ENCODE assay signal across 25 mouse cellular contexts in genomic region chr4:35120575-35120974, GRCm38 (mm10). TPM values are rescaled to one million over a fixed set of nuclear protein-coding genes. Genes with fewer than 3 reads are reported as not detected.
DNase-seq lines count a peak whose midpoint lies in the region; ATAC-seq and TF ChIP-seq lines count a peak whose summit lies in the region.
"Had no signal": no experiment of that assay in that cellular context is flagged by ENCODE, and none has a peak within 500 bp of the region (broad histone marks: within the 10 kb centered on the region; RNA-seq: fewer than 3 reads in every experiment).

No protein-coding gene starts in this region.

- H3K9ac ChIP-seq in forebrain, embryonic 14.5 days (ENCODE audit: low read length), result no peak overlapping the region
- H3K9ac ChIP-seq in forebrain, embryonic 16.5 days (replicated peaks; ENCODE audit: low read depth, low read length), result no peak overlapping the region
- peak overlapping the region; percentile 41 for H3K9ac ChIP-seq in CH12.LX (ENCODE audit: insufficient read depth, low read depth)
- no peak overlapping the region for H3K9ac ChIP-seq in midbrain, embryonic 16.5 days (ENCODE audit: low read depth, low read length)

- H3K36me3 ChIP-seq in forebrain, embryonic 14.5 days (ENCODE audit: control insufficient read depth, insufficient read depth, low read length), result no peaks in the 10 kb centered on the region
- no peaks in the 10 kb centered on the region for H3K36me3 ChIP-seq in forebrain, embryonic 16.5 days (ENCODE audit: control insufficient read depth, insufficient read depth)
- peaks cover 0 to 9% of the 10 kb centered on the region in 2 experiments for H3K36me3 ChIP-seq in CH12.LX (replicated peaks in 1 of 2; ENCODE audit: control insufficient read depth in 1 of 2, insufficient read depth in 1 of 2, low read length in 1 of 2)
- no peaks in the 10 kb centered on the region for H3K36me3 ChIP-seq in midbrain, embryonic 16.5 days (ENCODE audit: control insufficient read depth, insufficient read depth, low read length)
- H3K36me3 ChIP-seq: G1E had no signal

- dilution Hi-C loops in CH12.LX (cut with MboI; ENCODE audit: extremely low pct_ligation_motif_present, extremely low pct_unique_long_range_greater_than_20kb, low sequenced_read_pairs), result no loop called here

- no peak for TF ChIP-seq CTCF in CH12.LX (conservative IDR thresholded peaks at IDR 0.05 in 1 of 2, IDR thresholded peaks at IDR 0.05 in 1 of 2; ENCODE audit: low read depth in 2 of 2, low read length in 2 of 2)

- DNase-seq in forebrain, embryonic 14.5 days (ENCODE audit: low spot score), result no peak
- no peak for DNase-seq in CH12.LX (ENCODE audit: extremely low read depth)
- DNase-seq: adrenal gland, adult 2 months; adrenal gland, adult 8-10 months; adrenal gland, postnatal 10 days; adrenal gland, postnatal 14 days; adrenal gland, postnatal 25 days; adrenal gland, postnatal 36 days; B cell, adult 2 months; cerebellum, adult 11 months; cerebellum, adult 11-12 months; cerebellum, adult 18-20 months; cerebellum, adult 2 months had no signal

- H3K4me1 ChIP-seq in forebrain, embryonic 14.5 days (ENCODE audit: control insufficient read depth, insufficient read depth, low read length), result peaks cover 16% of the 10 kb centered on the region
- H3K4me1 ChIP-seq in forebrain, embryonic 16.5 days (replicated peaks; ENCODE audit: control insufficient read depth, insufficient read depth, low read length), result peaks cover 25% of the 10 kb centered on the region
- H3K4me1 ChIP-seq in CH12.LX (ENCODE audit: control insufficient read depth in 1 of 2, insufficient read depth in 2 of 2), result peaks cover 28 to 80% of the 10 kb centered on the region in 2 experiments
- H3K4me1 ChIP-seq in midbrain, embryonic 16.5 days (ENCODE audit: control insufficient read depth, insufficient read depth, low read length), result peaks cover 24% of the 10 kb centered on the region

- H3K4me2 ChIP-seq in forebrain, embryonic 14.5 days (ENCODE audit: low read length), result peak overlapping the region; percentile 34; the same call in 1 of the 2 replicates
- H3K4me2 ChIP-seq in forebrain, embryonic 16.5 days (ENCODE audit: low read length), result no peak overlapping the region; the same call in 1 of the 2 replicates
- H3K4me2 ChIP-seq in CH12.LX (ENCODE audit: insufficient read depth, low read depth, poor library complexity, severe bottlenecking), result peak overlapping the region; percentile 99
- no peak overlapping the region for H3K4me2 ChIP-seq in midbrain, embryonic 16.5 days (ENCODE audit: low read length)

- no peak for ATAC-seq in forebrain, embryonic 14.5 days
- ATAC-seq in forebrain, embryonic 16.5 days, result no peak
- ATAC-seq in midbrain, embryonic 16.5 days, result no peak
- ATAC-seq: activated CD4-positive, CD25-positive, alpha-beta regulatory T cell, adult 4 months; CD4-positive, CD25-positive, alpha-beta regulatory T cell, adult 4 months; Patski had no signal

- in situ Hi-C loops in CH12.LX (cut with MboI; ENCODE audit: low pct_ligation_motif_present, low pct_unique_long_range_greater_than_20kb, low sequenced_read_pairs), result no loop called here

- no peak overlapping the region for H3K27ac ChIP-seq in forebrain, embryonic 14.5 days (ENCODE audit: low read depth, low read length)
- no peak overlapping the region for H3K27ac ChIP-seq in forebrain, embryonic 16.5 days (ENCODE audit: low read length)
- peak overlapping the region; percentile 54 for H3K27ac ChIP-seq in CH12.LX (ENCODE audit: insufficient read depth, low read depth)
- H3K27ac ChIP-seq in midbrain, embryonic 16.5 days (ENCODE audit: low read length), result no peak overlapping the region

- no peak for TF ChIP-seq POLR2A in CH12.LX (IDR thresholded peaks at IDR 0.05; ENCODE audit: low read depth, low read length)

- peak; percentile 43; the same call in 1 of the 2 replicates for TF ChIP-seq EP300 in CH12.LX (IDR thresholded peaks at IDR 0.05; ENCODE audit: low read length)

- H3K9me3 ChIP-seq in forebrain, embryonic 14.5 days (replicated peaks; ENCODE audit: control insufficient read depth, low read length), result no peaks in the 10 kb centered on the region
- H3K9me3 ChIP-seq in forebrain, embryonic 16.5 days (ENCODE audit: control insufficient read depth, low read length), result no peaks in the 10 kb centered on the region
- H3K9me3 ChIP-seq in CH12.LX (replicated peaks; ENCODE audit: low read length), result peaks cover 5% of the 10 kb centered on the region
- no peaks in the 10 kb centered on the region for H3K9me3 ChIP-seq in midbrain, embryonic 16.5 days (replicated peaks; ENCODE audit: control insufficient read depth, low read length, poor library complexity, severe bottlenecking)
- H3K9me3 ChIP-seq: G1E had no signal

- peaks cover 26% of the 10 kb centered on the region for H3K79me2 ChIP-seq in CH12.LX (replicated peaks; ENCODE audit: control insufficient read depth, extremely low read depth, insufficient read depth, poor library complexity, severe bottlenecking)

- 56% methylated on average over 8 of the region's 8 CpGs for WGBS in forebrain, embryonic 14.5 days
- 64% methylated on average over 8 of the region's 8 CpGs for WGBS in forebrain, embryonic 16.5 days
- 82% methylated on average over 8 of the region's 8 CpGs for WGBS in midbrain, embryonic 16.5 days

- no peaks in the 10 kb centered on the region for H3K27me3 ChIP-seq in forebrain, embryonic 14.5 days (replicated peaks; ENCODE audit: control insufficient read depth, insufficient read depth, low read length)
- no peaks in the 10 kb centered on the region for H3K27me3 ChIP-seq in forebrain, embryonic 16.5 days (replicated peaks; ENCODE audit: control insufficient read depth, insufficient read depth, low read length)
- H3K27me3 ChIP-seq in CH12.LX (replicated peaks), result no peaks in the 10 kb centered on the region
- no peaks in the 10 kb centered on the region for H3K27me3 ChIP-seq in midbrain, embryonic 16.5 days (ENCODE audit: control insufficient read depth, insufficient read depth, low read depth, low read length)
- H3K27me3 ChIP-seq: Patski had no signal

- no peak overlapping the region for H3K4me3 ChIP-seq in forebrain, embryonic 14.5 days (ENCODE audit: low read depth, low read length)
- no peak overlapping the region for H3K4me3 ChIP-seq in forebrain, embryonic 16.5 days (replicated peaks; ENCODE audit: low read length)
- H3K4me3 ChIP-seq in CH12.LX (replicated peaks in 1 of 3; ENCODE audit: low read depth in 2 of 3, low read length in 2 of 3, poor library complexity in 1 of 3), result no peak overlapping the region
- no peak overlapping the region for H3K4me3 ChIP-seq in midbrain, embryonic 16.5 days (ENCODE audit: low read depth, low read length)

- TF ChIP-seq RAD21 in CH12.LX (IDR thresholded peaks at IDR 0.05; ENCODE audit: low read depth, low read length), result no peak

TF ChIP-seq in CH12.LX, 34 proteins besides CTCF, POLR2A, EP300 and RAD21:
- TF ChIP-seq TBP (conservative IDR thresholded peaks at IDR 0.05; ENCODE audit: low read depth, low read length), result 0 out of 2 replicates have a peak, but pooled peaks have one; percentile 24
- TF ChIP-seq ZNF384 (IDR thresholded peaks at IDR 0.05; ENCODE audit: low read depth, low read length), result peak; percentile 93
- no peak for TF ChIP-seq BHLHE40 (IDR thresholded peaks at IDR 0.05; ENCODE audit: low read depth, low read length)
- no peak for TF ChIP-seq UBTF (IDR thresholded peaks at IDR 0.05; ENCODE audit: low read depth, low read length)
- no peak for TF ChIP-seq JUN (IDR thresholded peaks at IDR 0.05; ENCODE audit: insufficient read depth, low read depth, low read length)
- no peak for TF ChIP-seq SMC3 (IDR thresholded peaks at IDR 0.05; ENCODE audit: low read depth, low read length)
- peak; percentile 13; the same call in 1 of the 2 replicates for TF ChIP-seq MYC (IDR thresholded peaks at IDR 0.05; ENCODE audit: low read depth, low read length)
- no peak for TF ChIP-seq ETS1 (conservative IDR thresholded peaks at IDR 0.05; ENCODE audit: low read depth, low read length)
- TF ChIP-seq IRF4 (IDR thresholded peaks at IDR 0.05; ENCODE audit: low read depth, low read length), result no peak

RNA-seq across cellular contexts. Expression of gene Ifnk, which starts 31.3 kb away (rescaled TPM):
- polyA plus RNA-seq in forebrain, embryonic 14.5 days (2014; fragmentation: Nextera tagmentation; extraction: Ambion mirVana), result 0.38 TPM in 1 of 2 replicates, not detected in the other
- 0.27 TPM in 1 of 2 replicates, not detected in the other for polyA plus RNA-seq in forebrain, embryonic 16.5 days (2015; fragmentation: Nextera tagmentation; extraction: Ambion mirVana)
- not detected in 2 replicates for total RNA-seq in CH12.LX (2012; rRNA removed)
- not detected in 2 replicates for total RNA-seq in CH12.LX (2014; rRNA removed)
- not detected in 2 replicates for polyA plus RNA-seq in CH12.LX (2012; ENCODE audit: insufficient read length, low read depth)
- polyA plus RNA-seq in midbrain, embryonic 16.5 days (2015; fragmentation: Nextera tagmentation; extraction: Ambion mirVana), result 0.27 TPM in 1 of 2 replicates, not detected in the other
- total RNA-seq: adrenal gland, adult 18-20 months; adrenal gland, adult 2 months; adrenal gland, postnatal 10 days; adrenal gland, postnatal 14 days; adrenal gland, postnatal 25 days; adrenal gland, postnatal 36 days; adrenal gland, postnatal 4 days; ES-E14; G1E; MEL had no signal
- polyA plus RNA-seq: activated CD4-positive, CD25-positive, alpha-beta regulatory T cell, adult 4 months; adrenal gland, adult 2 months; brain, embryonic 14.5 days; C2C12; cerebellum, adult 2 months; G1E; Patski had no signal

RNA-seq across cellular contexts. Expression of gene Mob3b, which starts 36.7 kb away (rescaled TPM):
- polyA plus RNA-seq in forebrain, embryonic 14.5 days (2014; fragmentation: Nextera tagmentation; extraction: Ambion mirVana), result 4.6 and 6.3 TPM in 2 replicates
- polyA plus RNA-seq in forebrain, embryonic 16.5 days (2015; fragmentation: Nextera tagmentation; extraction: Ambion mirVana), result 4.3 and 4.6 TPM in 2 replicates
- total RNA-seq in CH12.LX (2012; rRNA removed) (9.4 and 11.7 TPM in 2 replicates), CH12.LX (2014; rRNA removed) (3.2 and 3.5 TPM in 2 replicates)
- 11.0 and 12.3 TPM in 2 replicates for polyA plus RNA-seq in CH12.LX (2012; ENCODE audit: insufficient read length, low read depth)
- polyA plus RNA-seq in midbrain, embryonic 16.5 days (2015; fragmentation: Nextera tagmentation; extraction: Ambion mirVana), result 2.8 and 3.9 TPM in 2 replicates
- polyA plus RNA-seq: G1E had no signal

Comparison
In these comparisons a context has a peak if more than half of its experiments do, and no peak if none do; other contexts are left out.
1. H3K4me2 ChIP-seq: peak in forebrain, embryonic 14.5 days (single experiment) and CH12.LX (single experiment); none in forebrain, embryonic 16.5 days (single experiment) and midbrain, embryonic 16.5 days (single experiment).